Mouse (Mus musculus) neutrophil, adult 59 days (primary cell): ENCODE measurements around the gene Tmem136. TPM values are rescaled to one million over a fixed set of nuclear protein-coding genes. Genes with fewer than 3 reads are reported as not detected.

ENCODE experiments used
- total RNA-seq, 2 experiments: library from RNA; stranded (reverse); gene quantifications; 1 replicate in 1 of 2; 2 replicates in 1 of 2; pipeline ENCODE4 v1.2.4; 2023

Gene Tmem136
- not detected for total RNA-seq

GRCm38 (mm10) chr9:43116134-43116996 is at the start of gene Tmem136:
TSS of gene Tmem136 (minus strand) at chr9:43116570.

GRCm38 (mm10) chr9:43107187-43107517 is 9.2 kb downstream of the Tmem136 start, which contains the start of gene Arhgef12:
TSS of gene Arhgef12 (minus strand) at chr9:43107239.

Other genes with a start within 250 kb of the Tmem136 start
- not detected for gene Grik4, start 172.1 kb downstream of the Tmem136 start, total RNA-seq
- gene Arhgef12, start 9.3 kb downstream of the Tmem136 start, total RNA-seq: 1 to 10 TPM; 2.0 to 2.8 TPM
- not detected for gene Pou2f3, start 93.8 kb upstream of the Tmem136 start, total RNA-seq
- gene Oaf, start 123.3 kb upstream of the Tmem136 start, total RNA-seq: 1 to 10 TPM; 4.6 to 7.1 TPM
- not detected for gene Trim29, start 194.3 kb upstream of the Tmem136 start, total RNA-seq